Mouse (Mus musculus) liver, adult 2 months (tissue): ENCODE results near the gene Gm7356.
"Not testable (repeated sequence)": the region's sequence is repeated elsewhere in the genome, so short reads cannot be mapped to it uniquely, and the experiment has no call there.

ENCODE experiments used
- CTCF ChIP-seq: fragments of 200-500 bp; IDR thresholded peaks from 2 replicates; pipeline ENCODE4 v1.5.1; 2011; ENCODE audit warnings: low read depth, low read length, control low read depth
- POLR2A ChIP-seq: fragments of 200-500 bp; IDR thresholded peaks from 2 replicates; pipeline ENCODE4 v1.6.1; 2011; ENCODE audit warnings: low read length, control low read depth; ENCODE audit not compliant: insufficient read depth; ENCODE audit errors: extremely low read depth

DNA sequence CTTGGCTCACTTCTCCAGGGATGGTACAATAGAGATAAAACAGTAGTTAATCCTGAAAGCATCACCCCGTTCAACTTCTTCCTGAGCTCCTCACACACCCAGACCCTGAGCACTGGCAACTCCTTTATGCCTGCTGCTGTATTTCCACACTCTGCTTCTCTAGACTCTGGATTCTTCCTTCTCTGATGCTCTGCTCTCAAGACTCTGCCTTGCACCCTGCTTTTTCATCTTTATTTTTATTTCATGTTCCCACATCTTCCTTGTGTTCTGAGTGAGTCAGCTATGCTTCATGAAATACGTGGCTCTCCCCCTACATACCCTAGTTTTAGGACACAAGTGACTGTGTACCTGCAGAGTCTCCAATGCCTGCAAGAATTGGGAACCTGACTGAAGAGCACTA is 38.5 kb downstream of the Gm7356 start:
- not testable (repeated sequence) for TF ChIP-seq POLR2A, CTCF
